Mouse (Mus musculus) G1E-ER4 (cell line): ENCODE measurements around the gene Smg6. TPM values are rescaled to one million over a fixed set of nuclear protein-coding genes. Genes with fewer than 3 reads are reported as not detected.

Experiments used
- GATA1 ChIP-seq: IDR thresholded peaks from one replicate; pipeline ENCODE4 v1.8.0; 2012; ENCODE audit warnings: low read length, inconsistent platforms
- polyA plus RNA-seq: library from polyadenylated mRNA; stranded (reverse); fragments of >175 nt; gene quantifications from 2 replicates; pipeline ENCODE4 v1.2.3, GENCODE M21; 2012

The Smg6 gene
- polyA plus RNA-seq, 1 experiment = 60.6 TPM

DNA sequence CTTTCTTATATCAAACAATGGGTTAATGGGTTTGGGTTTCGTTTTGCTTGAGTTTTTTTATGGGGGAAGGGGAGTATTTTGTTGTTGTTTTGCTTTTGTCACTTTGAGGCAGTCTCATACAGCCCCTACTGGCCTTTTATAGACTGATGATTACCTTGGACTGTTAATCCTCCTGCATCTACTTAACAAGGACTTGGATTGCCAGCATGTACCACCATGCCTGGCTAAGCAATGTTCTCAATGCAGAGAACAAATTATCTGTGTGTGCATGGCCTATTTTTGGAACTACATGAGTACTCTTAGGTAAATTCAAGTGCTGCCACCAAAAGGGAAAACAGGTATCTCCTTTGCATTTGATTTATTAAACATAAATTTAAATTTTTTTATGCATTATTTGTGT, 157.4 kb downstream of the Smg6 start:
- TF ChIP-seq GATA1 = no peak

DNA sequence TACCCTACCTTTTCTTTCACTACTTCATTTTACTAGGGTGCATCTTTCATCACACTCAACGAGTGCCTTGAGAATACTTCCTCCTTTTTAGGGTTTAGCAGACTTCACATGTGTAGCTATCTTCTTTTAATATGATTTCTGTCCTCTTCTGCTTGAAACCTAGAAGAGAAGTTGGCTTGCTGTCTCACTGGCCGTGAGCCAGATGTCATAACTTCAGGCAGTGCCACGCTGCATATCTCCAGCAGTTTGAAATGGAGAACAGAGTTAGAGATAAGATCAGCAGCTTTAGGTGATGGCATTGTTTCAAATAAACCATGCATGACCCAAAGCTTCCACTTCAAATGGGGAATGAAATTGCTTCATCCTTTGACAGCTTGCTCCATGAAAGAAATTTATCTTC, 166.5 kb downstream of the Smg6 start:
- no peak for TF ChIP-seq GATA1

DNA sequence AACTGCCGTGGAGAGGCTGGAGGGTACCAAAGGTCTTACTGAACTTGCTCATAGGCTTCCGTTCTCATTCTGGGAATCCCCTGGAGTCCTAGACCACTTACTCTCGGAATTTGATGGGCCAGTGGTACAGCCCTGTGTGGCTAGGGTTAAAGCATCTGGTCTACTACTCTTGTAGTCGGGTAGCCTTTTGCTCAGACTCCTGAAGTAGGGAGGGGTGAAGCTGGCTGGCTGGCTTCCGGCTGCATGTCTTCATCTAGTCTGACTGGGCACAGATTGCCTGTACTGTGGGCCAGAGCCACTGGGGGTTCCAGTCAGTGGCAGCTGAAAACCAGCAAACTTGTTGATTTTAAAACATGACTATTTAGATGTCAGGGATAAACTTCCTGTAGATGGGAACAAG, 167.0 kb downstream of the Smg6 start:
- TF ChIP-seq GATA1 = no peak

DNA sequence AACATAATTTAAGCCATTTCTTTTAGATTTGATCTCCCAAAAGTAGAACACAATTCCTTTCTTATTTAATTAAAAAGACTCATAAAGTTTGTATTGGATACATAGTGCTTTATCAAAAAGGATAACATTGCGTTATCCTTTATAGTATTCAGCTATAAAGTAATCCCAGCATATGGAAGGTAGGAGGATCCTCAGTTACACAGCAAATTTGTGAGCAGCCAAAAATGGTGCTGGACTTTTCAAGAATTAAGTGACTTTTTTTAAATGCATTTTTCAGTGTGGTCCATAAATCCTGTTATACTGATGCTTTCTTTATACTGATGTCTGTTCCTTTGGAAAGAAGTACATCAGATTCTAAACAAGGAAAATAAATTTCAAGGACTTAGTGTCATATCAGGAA, 169.1 kb downstream of the Smg6 start:
- TF ChIP-seq GATA1 = no peak

DNA sequence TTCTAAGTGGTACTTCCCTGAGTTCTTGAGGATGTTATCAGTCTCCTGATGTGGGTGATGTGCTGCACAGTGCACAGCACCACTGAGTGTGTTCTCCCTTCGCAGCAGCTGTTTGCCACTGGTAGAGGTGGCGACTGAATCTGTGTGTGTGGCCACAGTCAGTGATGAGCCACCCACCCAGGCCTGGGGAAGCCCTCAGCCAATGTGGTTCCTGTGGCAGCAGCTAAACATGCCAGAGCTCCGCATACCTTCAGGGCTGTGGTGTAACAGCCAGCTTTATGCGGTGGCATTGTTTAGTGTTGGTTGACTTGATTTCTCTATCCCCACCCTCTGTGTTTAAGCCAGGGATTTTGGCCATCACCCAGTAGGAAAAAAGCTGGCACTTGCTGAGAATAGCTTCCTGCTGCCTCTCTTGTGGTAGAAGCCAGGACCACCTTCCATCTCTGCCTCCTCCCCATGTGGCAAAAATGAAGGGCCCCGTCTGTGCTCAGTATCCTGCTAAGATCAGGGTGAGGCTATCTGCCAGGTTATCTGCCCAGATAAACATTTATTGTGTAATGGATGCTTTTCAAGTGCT, 177.2 kb downstream of the Smg6 start:
- no peak for TF ChIP-seq GATA1

DNA sequence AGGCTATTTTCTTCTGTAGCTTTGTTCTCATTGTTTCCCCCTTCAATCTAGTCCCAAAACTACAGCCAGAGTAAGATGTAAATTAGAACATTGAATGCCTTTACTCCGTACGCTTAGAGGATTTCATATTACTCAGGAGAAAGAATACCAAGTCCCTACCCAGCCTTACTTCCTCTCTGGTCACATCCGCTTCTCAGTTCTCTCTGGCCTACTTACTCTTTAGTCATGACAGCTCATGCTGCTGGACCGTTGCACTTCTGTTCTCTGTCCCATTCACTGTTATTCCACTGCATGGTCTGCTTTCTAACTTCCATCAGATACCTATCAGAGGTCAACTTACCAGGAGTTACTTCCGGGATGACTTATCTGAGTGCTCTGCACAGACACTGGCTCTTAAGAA, 181.0 kb downstream of the Smg6 start:
- no peak for TF ChIP-seq GATA1

DNA sequence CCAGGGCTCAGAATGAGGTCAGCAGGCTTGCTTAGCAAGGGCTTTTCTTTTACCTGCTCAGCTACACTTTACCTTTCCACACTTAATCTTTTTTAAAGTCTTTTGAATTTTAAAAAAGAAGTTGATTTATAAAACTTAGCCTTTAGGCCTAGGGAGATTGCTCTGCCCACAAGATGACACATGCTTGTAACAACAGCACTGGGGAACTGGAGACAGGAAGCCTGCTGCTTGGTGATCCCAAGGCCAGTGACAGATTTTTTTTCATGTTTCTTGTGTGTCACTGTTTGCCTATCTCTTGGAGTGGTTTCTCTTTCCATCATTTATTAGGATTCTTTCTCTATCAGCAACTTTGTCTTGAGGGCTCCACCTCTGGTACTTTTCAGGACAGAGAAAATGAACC, 183.3 kb downstream of the Smg6 start:
- no peak for TF ChIP-seq GATA1

DNA sequence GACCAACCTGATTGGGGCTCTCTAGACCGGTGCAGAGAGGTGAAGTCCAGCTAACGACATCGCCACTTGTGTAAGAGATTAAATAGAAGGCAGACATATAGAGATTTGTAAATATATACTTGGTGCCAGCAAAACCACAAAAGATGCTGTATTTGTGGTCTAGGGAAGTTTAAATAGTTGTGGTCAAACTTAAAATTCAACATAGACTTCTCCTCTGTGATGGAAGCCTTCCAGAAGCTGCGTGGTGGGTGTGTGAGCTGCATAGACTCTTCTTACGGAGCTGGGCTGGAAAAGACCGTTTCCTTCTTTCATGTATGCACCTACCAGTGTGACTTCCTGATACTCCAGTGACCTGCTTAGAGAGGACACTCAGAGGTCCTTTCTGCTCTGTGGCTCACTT, 190.8 kb downstream of the Smg6 start:
- TF ChIP-seq GATA1 = no peak

DNA sequence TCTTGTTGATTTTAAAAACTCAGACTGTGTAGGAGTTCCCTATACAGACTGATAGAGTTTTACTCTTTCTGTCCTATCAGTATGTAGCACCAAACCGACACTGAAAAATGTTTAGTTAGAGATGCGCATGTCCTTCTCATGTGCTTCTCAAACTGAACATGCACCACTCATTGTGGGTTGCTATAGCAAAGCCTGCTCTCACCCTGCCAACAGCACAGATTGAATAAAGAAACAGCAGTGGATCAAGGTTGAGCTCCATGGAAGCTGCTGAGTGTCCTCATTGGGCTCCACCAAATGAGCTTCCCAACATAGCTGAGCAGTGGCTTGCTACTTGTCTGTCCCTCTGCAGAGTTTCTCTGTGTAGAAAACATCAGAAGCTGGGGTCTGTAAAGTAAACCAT, 192.5 kb downstream of the Smg6 start:
- TF ChIP-seq GATA1 = no peak

DNA sequence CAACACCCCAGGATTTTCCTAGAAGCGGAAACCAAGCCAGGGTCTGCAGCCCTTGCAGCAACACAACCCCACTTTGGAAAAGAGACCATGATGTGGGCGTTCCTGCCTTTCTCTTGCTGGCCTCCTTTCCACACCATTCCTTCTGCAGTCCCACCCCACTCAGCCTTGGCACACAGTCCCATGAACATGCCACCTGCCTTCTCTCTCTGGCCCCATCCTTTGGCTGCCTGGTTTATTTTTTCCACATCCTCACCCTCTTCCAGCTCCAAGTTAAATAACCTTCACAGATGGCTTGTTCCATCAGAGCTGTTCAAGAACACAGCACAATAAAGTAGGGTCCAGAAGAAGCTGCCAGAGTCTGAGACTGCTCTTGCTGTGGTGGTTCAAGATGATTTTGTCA, 193.7 kb downstream of the Smg6 start:
- no peak for TF ChIP-seq GATA1

DNA sequence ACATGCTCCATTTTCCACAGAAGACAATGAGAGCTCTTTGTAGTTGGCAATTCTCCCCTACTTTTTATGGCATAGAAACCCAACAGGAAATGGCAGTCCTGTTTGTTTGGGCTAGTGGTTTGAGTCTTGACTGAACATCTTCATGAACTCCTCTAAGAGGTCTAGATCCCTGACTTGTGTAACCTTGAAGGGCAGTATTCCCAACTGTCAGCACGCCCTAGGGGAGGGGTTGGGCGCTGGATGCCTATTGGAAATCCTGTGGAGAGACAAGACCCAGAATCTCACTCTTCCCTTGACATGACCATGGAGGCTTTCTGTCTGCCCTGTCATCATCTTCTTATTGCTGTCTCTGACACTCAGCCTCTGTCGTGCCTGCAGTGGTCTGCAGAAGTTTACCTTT, 194.2 kb downstream of the Smg6 start:
- no peak for TF ChIP-seq GATA1

DNA sequence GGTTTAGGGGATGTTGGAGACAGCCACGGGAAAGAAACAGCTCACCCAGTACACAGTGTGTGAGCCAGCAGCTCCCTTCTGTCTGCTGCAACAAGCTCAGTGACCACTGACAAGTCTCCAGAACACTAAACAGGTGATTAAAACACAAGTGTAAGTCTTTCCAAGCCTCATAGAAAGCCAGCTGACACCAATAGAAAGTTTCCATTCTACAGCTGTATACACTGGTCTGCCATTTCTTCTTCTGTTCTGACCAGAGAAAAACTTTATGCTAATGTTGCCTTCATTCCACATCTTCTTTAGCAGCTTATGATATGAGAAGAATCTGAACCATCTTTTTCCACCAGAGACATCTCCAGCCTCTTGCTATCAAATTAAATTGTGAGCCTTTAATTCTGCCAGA, 195.7 kb downstream of the Smg6 start:
- TF ChIP-seq GATA1 = no peak

DNA sequence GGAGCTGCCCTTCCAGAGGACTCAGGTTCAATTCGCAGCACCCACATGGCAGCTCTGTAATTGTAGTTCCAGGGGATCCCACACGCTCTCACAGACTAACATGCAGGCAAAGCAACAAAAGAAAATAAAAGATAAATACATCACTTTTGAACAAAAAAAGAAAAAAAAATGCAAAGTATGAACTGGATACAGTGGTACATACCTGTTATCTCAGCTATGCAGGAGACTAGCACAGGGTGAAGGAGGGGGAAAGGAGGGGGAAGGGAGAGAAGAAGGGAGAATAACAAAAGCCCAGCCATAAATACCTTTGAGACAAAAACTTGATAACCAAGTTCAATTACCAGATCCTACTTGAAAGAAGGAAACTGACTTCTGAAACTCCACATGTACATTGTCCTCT, 198.8 kb downstream of the Smg6 start:
- TF ChIP-seq GATA1 = no peak

DNA sequence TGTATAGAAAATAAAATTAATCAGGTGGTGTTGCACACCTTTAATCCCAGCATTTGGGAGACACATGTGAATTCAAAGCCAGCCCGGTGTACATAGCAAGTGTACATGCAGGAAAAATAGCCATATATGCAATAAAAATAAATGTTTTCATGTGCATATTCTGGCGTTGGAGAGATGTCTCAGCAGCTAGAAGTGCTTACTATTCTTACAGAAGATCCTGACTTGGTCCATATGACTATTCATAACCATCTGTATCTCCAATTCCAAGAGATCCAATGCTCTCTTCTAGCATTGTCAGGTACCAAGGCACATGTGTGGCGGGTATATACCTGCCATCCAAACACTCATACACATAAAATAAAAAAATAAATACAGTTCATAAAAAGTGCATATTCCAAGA, 200.8 kb downstream of the Smg6 start:
- no peak for TF ChIP-seq GATA1

DNA sequence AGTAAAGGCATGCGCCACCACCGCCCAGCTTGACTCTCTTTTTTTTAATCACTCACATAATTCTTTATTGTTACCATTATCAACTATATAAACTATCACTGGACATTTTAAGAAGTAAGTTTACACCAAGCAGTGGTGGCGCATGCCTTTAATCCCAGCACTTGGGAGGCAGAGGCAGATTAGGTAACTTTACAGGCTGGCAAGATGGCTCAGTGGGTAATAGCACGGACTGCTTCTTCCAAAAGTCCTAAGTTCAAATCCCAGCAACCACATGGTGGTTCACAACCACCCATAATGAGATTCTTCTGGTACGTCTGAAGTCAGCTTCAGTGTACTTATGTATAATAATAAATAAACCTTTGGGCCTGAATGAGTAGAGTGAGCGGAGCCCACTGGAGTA, 203.9 kb downstream of the Smg6 start:
- no peak for TF ChIP-seq GATA1

DNA sequence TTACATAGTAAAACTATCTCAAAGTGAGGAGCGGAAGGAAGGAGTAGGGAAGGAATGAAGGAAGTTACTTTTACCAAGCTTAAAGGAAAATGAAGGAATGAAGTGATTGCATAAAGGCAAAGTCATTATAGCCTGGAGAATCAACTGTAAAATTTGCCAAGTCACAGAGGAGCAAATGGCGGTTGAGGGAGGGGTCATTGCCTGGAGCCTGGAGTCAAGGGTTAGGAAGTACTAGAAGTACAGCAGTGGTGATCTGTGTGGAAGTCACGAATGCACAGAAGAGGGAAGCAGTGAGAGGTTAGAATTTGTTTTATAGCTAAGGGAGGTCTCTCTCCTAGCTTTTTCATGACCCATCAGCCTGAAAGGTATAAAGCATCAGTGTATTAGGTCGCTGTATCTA, 205.7 kb downstream of the Smg6 start:
- TF ChIP-seq GATA1 = no peak

DNA sequence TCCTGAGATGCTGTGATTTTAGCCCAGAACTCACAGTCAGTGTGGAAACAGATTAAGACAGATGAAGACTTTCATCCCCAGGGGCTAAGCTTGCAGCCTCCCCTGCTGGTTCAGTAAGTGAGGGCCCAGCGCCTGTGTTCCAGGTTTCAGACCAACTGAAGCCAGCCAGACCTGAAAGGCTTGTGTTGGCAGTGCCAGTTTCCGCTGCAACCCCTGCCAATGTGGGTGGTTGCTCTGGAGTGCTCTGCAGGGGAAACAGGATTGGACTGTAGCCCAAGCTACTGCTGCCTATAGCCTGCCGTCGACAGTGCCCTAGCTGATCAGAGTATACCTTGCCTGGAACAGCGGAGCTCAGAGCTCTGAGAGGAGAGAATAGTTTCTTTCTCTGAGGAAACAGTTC, 206.7 kb downstream of the Smg6 start:
- no peak for TF ChIP-seq GATA1

DNA sequence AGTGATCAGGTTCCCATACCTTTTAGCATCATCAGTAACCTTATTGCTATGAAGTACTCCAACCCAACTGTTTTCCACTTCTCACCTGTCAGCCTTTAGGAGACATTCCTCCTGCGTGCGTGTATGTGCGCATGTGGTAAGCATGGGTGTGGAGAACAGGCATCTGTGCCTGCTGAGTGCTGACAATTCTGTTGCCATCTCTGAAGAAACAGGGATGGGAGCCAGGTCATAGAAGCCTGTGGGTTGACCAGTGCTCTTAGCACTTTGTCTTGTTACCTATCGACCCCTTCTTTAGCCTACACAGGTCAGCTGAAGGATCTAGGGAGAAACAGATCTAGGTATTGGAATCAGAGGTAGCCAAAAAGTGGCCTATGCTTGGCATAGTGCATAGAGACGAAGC, 207.8 kb downstream of the Smg6 start:
- TF ChIP-seq GATA1 = no peak
